Mouse (Mus musculus): ENCODE results near the gene Cav1. TPM values are rescaled to one million over a fixed set of nuclear protein-coding genes. Genes with fewer than 3 reads are reported as not detected.

Cav1 gene
- polyA plus RNA-seq, 1 experiment: 114 TPM

DNA sequence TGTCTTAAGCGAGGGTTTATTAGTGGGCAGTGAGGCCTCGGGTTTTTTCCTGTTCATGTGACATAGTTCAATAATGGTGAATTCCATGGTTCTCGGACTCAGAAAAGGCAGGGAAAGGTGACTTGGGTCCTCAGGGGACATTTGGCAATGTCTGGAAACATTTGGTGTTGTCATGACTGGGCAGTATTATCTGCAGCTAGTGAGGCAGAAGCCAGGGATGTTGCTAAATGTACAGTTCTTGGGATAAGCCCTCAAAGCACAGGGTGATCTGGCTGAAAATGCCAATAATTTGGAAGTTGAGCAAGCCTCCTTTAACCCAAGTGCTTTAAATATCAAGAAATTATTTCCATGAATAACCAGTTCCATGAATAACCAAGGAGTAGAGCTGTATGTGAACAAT is 27.8 kb upstream of the Cav1 start:
- Histone ChIP-seq H3K27ac (ENCODE audit: control insufficient read depth, insufficient read depth, low read length) (no peak overlapping the region), H3K4me1 (replicated peaks; ENCODE audit: control insufficient read depth, insufficient read depth, low read length) (peaks cover 5% of the 10 kb centered on the region), H3K4me3 (ENCODE audit: control insufficient read depth, insufficient read depth, low read length) (no peak overlapping the region), H3K27me3 (ENCODE audit: control insufficient read depth, insufficient read depth, low read length) (no peaks in the 10 kb centered on the region; the same call in 1 of the 2 replicates), H3K36me3 (ENCODE audit: control insufficient read depth, insufficient read depth, low read length) (no peaks in the 10 kb centered on the region)
- 94% methylated on average over 3 of the region's 3 CpGs for WGBS
- TF ChIP-seq POLR2A (IDR thresholded peaks at IDR 0.05; ENCODE audit: control insufficient read depth, extremely low read depth, insufficient read depth, low read length, poor library complexity): no peak
- no peak for TF ChIP-seq CTCF (IDR thresholded peaks at IDR 0.05; ENCODE audit: borderline replicate concordance, control insufficient read depth, extremely low read depth, insufficient read depth, low read length, poor library complexity)
- no peak for DNase-seq

DNA sequence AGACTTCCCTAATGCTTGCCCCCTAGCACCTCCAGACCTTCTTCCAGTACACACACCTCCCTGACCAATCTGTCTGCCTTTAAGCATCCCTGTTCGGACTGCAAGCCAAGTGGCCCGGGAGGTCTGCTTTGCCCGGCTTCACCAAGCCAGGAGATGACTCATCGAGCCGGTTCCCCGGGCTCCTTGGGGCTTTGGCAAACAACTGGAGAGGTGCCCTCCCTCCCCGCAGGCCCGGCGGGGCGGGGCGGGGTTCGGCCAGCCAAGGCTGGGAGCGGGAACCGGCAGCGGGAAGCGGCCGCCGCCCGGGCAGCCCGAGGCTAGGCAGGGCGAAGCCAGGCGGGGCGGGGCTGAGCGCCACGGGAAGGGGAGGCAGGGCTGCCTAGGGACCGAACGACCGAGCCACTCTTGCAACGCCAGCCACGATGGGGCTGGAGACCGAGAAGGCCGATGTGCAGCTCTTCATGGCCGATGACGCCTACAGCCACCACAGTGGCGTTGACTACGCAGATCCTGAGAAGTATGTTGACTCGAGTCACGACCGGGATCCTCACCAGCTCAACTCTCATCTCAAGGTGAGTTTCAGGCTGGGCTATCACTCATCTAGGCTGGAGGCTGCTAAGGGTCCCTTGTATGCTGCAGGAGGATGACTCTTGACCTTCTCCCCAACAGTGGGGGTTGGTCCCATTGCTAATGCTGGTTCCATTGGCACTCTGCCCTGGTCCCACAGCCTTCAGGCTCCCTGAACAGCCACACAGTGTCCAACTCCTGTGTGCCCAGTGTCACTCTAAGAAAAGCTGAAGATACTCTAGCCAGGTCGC is 25.0 kb upstream of the Cav1 start, which contains the start of gene Cav2:
Gene Cav2 (plus strand): TSS at position 247 of the 818 bp plus-strand sequence.
- H3K4me1 ChIP-seq (replicated peaks; ENCODE audit: control insufficient read depth, insufficient read depth, low read length): peaks cover 5% of the 10 kb centered on the region
- H3K4me3 ChIP-seq (ENCODE audit: control insufficient read depth, insufficient read depth, low read length): peak within 1 kb of the TSS; percentile 39
- peak; percentile 18 for DNase-seq
- no peak within 1 kb of the TSS for H3K27ac ChIP-seq (ENCODE audit: control insufficient read depth, insufficient read depth, low read length)
- no peaks in the 10 kb centered on the region for H3K36me3 ChIP-seq (ENCODE audit: control insufficient read depth, insufficient read depth, low read length)
- 2% methylated on average over 39 of the region's 40 CpGs for WGBS
- no peaks in the 10 kb centered on the region; the same call in 1 of the 2 replicates for H3K27me3 ChIP-seq (ENCODE audit: control insufficient read depth, insufficient read depth, low read length)
- no peak for TF ChIP-seq POLR2A (IDR thresholded peaks at IDR 0.05; ENCODE audit: control insufficient read depth, extremely low read depth, insufficient read depth, low read length, poor library complexity)

DNA sequence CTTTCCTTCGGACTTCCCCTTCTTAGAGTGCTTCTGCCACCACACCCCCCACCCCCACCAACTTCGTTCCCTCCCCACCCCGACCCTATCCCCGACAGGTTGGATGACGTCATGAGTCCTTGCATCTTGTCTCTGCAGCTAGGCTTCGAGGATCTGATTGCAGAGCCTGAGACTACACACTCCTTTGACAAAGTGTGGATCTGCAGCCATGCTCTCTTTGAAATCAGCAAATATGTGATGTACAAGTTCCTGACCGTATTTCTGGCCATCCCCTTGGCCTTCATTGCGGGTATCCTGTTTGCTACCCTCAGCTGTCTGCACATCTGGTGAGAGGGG is 24.4 kb upstream of the Cav1 start:
- no peak overlapping the region for H3K4me3 ChIP-seq (ENCODE audit: control insufficient read depth, insufficient read depth, low read length)
- 5% methylated on average over 8 of the region's 8 CpGs for WGBS
- H3K27ac ChIP-seq (ENCODE audit: control insufficient read depth, insufficient read depth, low read length): no peak overlapping the region
- H3K27me3 ChIP-seq (ENCODE audit: control insufficient read depth, insufficient read depth, low read length): no peaks in the 10 kb centered on the region; the same call in 1 of the 2 replicates
- H3K4me1 ChIP-seq (replicated peaks; ENCODE audit: control insufficient read depth, insufficient read depth, low read length): peaks cover 5% of the 10 kb centered on the region
- H3K36me3 ChIP-seq (ENCODE audit: control insufficient read depth, insufficient read depth, low read length): no peaks in the 10 kb centered on the region
- TF ChIP-seq CTCF (IDR thresholded peaks at IDR 0.05; ENCODE audit: borderline replicate concordance, control insufficient read depth, extremely low read depth, insufficient read depth, low read length, poor library complexity): no peak
- no peak for TF ChIP-seq POLR2A (IDR thresholded peaks at IDR 0.05; ENCODE audit: control insufficient read depth, extremely low read depth, insufficient read depth, low read length, poor library complexity)
- DNase-seq: no peak

DNA sequence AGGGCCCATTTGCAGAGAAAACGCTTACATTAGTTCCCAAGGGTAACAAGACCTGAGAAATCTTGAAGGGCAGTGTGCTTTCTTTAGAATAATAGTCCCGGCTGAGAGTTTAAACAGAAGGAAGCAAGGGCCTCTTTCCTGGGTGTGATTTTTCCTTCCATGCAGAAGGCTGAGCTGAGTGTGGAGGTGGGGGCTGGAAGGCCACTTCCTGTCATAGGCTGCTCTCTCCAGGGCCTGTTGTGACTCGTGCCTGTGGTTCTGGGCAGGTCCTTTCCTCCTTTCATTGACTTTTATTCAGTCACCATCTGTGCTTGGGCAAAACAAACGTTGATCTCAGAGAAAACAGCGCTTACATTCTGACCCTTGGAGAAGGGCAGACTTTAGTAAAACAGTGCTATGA is 24.0 kb upstream of the Cav1 start:
- Histone ChIP-seq H3K4me1 (replicated peaks; ENCODE audit: control insufficient read depth, insufficient read depth, low read length) (peaks cover 5% of the 10 kb centered on the region), H3K4me3 (ENCODE audit: control insufficient read depth, insufficient read depth, low read length) (no peak overlapping the region), H3K27ac (ENCODE audit: control insufficient read depth, insufficient read depth, low read length) (no peak overlapping the region), H3K27me3 (ENCODE audit: control insufficient read depth, insufficient read depth, low read length) (no peaks in the 10 kb centered on the region; the same call in 1 of the 2 replicates), H3K36me3 (ENCODE audit: control insufficient read depth, insufficient read depth, low read length) (no peaks in the 10 kb centered on the region)
- DNase-seq: peak; percentile 6
- 13% methylated on average over 5 of the region's 5 CpGs for WGBS
- no peak for TF ChIP-seq CTCF (IDR thresholded peaks at IDR 0.05; ENCODE audit: borderline replicate concordance, control insufficient read depth, extremely low read depth, insufficient read depth, low read length, poor library complexity)
- no peak for TF ChIP-seq POLR2A (IDR thresholded peaks at IDR 0.05; ENCODE audit: control insufficient read depth, extremely low read depth, insufficient read depth, low read length, poor library complexity)

DNA sequence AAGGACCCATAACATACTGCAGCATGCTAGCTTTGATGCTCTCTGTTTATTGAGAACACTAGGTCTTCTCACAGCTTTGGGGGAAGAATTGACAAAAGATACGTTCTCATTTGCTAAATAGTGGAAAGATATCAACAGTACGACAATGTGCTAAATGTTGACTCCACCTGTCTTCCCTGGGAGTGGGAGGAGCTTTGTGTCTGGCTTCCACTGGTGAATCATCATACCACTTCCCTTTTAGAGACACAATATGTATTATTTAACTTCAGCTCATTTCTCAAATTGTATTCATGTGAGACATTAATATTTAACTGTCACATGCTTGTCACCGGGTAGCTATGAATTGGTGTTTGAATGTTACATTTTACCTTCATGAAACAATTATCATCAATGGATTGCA is 22.3 kb upstream of the Cav1 start:
- Histone ChIP-seq H3K36me3 (ENCODE audit: control insufficient read depth, insufficient read depth, low read length) (no peaks in the 10 kb centered on the region), H3K4me3 (ENCODE audit: control insufficient read depth, insufficient read depth, low read length) (no peak overlapping the region), H3K4me1 (replicated peaks; ENCODE audit: control insufficient read depth, insufficient read depth, low read length) (peaks cover 5% of the 10 kb centered on the region), H3K27me3 (ENCODE audit: control insufficient read depth, insufficient read depth, low read length) (no peaks in the 10 kb centered on the region; the same call in 1 of the 2 replicates), H3K27ac (ENCODE audit: control insufficient read depth, insufficient read depth, low read length) (no peak overlapping the region)
- 35% methylated on average over 3 of the region's 3 CpGs for WGBS
- TF ChIP-seq CTCF (IDR thresholded peaks at IDR 0.05; ENCODE audit: borderline replicate concordance, control insufficient read depth, extremely low read depth, insufficient read depth, low read length, poor library complexity) (no peak), POLR2A (IDR thresholded peaks at IDR 0.05; ENCODE audit: control insufficient read depth, extremely low read depth, insufficient read depth, low read length, poor library complexity) (no peak)
- no peak for DNase-seq

DNA sequence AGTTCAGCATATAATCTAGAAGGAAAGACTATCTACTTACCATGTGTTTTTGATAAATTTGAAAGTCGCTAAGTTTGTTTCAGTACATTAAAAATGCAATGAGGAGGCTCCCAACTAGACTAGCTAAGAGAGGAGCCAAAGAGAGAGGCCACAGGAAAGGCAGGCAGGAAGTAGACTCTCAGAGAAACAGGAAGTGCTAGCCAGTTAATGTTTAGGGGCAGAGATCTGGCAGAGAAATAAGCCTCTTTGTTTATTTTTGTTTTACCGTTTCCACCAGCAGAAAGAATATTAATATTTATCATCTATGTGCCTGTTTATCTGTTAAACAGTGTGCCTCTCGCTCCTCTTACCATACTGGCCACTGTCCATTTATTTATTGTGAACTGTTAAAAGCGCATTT is 19.8 kb upstream of the Cav1 start:
- Histone ChIP-seq H3K36me3 (ENCODE audit: control insufficient read depth, insufficient read depth, low read length) (no peaks in the 10 kb centered on the region), H3K27me3 (ENCODE audit: control insufficient read depth, insufficient read depth, low read length) (no peaks in the 10 kb centered on the region; the same call in 1 of the 2 replicates), H3K4me1 (replicated peaks; ENCODE audit: control insufficient read depth, insufficient read depth, low read length) (peaks cover 2% of the 10 kb centered on the region), H3K4me3 (ENCODE audit: control insufficient read depth, insufficient read depth, low read length) (no peak overlapping the region), H3K27ac (ENCODE audit: control insufficient read depth, insufficient read depth, low read length) (no peak overlapping the region)
- no peak for TF ChIP-seq CTCF (IDR thresholded peaks at IDR 0.05; ENCODE audit: borderline replicate concordance, control insufficient read depth, extremely low read depth, insufficient read depth, low read length, poor library complexity)
- TF ChIP-seq POLR2A (IDR thresholded peaks at IDR 0.05; ENCODE audit: control insufficient read depth, extremely low read depth, insufficient read depth, low read length, poor library complexity): no peak
- WGBS: 57% methylated on average over 4 of the region's 4 CpGs
- no peak for DNase-seq

Measured in thymus, adult 2 months (tissue).